Mouse (Mus musculus): ENCODE data around the gene Smarcc1. TPM values are rescaled to one million over a fixed set of nuclear protein-coding genes. Genes with fewer than 3 reads are reported as not detected.
A peak's percentile ranks its signal among the peaks of the same experiment; 100 is the strongest.

Gene Smarcc1
- total RNA-seq, 2 experiments from 2014 or later: 71.5 to 75.7 TPM

- intact Hi-C loops (cut with DNase I): no loop called here
- DNase-seq (ENCODE audit: low spot score in 2 of 2): no peak
Measured at GRCm38 (mm10) chr9:110224273-110224672, 106.8 kb downstream of the Smarcc1 start.

GRCm38 (mm10) chr9:110226191-110226590, 108.7 kb downstream of the Smarcc1 start:
- intact Hi-C loops (cut with DNase I): no loop called here
- no peak for DNase-seq (ENCODE audit: low spot score in 2 of 2)

- intact Hi-C loops (cut with DNase I): no loop called here
- no peak for DNase-seq (ENCODE audit: low spot score in 2 of 2)
Measured at GRCm38 (mm10) chr9:110228671-110229070, 111.2 kb downstream of the Smarcc1 start.

DNA sequence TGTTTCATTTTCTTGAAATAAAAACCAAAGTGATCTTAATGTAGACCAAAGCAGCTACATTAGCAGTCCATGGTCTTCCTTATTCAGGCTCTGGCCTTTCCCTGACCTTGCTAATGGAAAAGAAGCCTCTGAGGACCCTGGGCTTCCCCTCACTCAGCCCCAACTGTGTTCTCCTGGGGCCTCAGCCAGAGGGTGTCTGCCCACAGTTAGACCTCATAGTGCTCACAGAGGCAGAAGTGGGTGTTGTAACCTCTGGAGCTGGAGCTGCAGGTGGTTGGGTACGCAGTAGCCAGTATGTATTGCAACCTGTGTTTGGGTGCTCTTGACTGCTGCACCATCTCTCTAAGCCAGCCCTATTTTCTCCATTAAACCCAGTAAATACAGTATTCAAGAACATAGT, 111.6 kb downstream of the Smarcc1 start:
- no peak for DNase-seq (ENCODE audit: low spot score in 2 of 2)
- intact Hi-C loops (cut with DNase I): no loop called here

- intact Hi-C loops (cut with DNase I): no loop called here
- peak in 1 of 2 experiments; percentile 68 for DNase-seq (ENCODE audit: low spot score in 2 of 2)
Measured at GRCm38 (mm10) chr9:110229566-110230248, 112.2 kb downstream of the Smarcc1 start.

GRCm38 (mm10) chr9:110230395-110231071, 113.0 kb downstream of the Smarcc1 start:
- intact Hi-C loops (cut with DNase I): no loop called here
- peak in 1 of 2 experiments; percentile 67 for DNase-seq (ENCODE audit: low spot score in 2 of 2)

DNA sequence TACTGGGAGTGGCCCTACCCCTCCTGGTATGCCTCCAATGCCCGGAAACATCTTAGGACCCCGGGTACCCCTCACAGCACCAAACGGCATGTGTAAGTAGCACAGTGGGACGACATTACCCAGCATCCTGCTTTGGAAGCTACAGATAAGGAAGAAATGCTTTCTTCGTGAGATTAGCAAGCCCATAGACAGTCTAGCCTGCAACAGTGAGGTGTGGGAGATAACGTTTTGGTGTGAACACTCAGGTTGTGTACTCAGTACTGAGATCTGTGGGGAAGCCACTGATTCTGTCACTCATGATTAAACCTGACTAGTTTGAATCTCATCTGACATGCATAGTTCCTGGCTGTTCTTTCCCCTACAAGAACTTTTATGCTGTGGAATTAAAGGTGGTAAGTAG, 117.5 kb downstream of the Smarcc1 start:
- intact Hi-C loops (cut with DNase I): no loop called here
- DNase-seq (ENCODE audit: low spot score in 2 of 2): no peak

GRCm38 (mm10) chr9:110243221-110243833, 125.8 kb downstream of the Smarcc1 start, which contains the start of gene Cspg5:
Gene Cspg5, plus strand, starts transcription at chr9:110243783.
- intact Hi-C loops (cut with DNase I): no loop called here
- DNase-seq (ENCODE audit: low spot score in 2 of 2): peak in 1 of 2 experiments; percentile 68

DNA sequence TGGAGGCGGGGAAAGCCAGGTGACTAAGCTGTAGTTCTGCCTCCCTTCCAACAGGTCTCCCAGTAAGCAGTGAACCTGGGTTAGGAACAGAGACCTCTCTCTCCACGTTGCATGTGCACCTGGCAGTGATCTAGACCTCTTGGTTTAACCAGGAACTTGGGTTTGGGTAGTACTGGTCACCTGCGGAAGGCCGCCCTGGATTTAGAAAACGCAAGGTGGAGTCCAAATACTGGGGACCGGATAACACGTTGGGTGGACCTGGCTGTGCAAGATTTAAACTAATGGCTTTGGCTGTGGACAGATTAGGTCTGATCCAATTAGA, 127.0 kb downstream of the Smarcc1 start:
- no peak for DNase-seq (ENCODE audit: low spot score in 2 of 2)
- intact Hi-C loops (cut with DNase I): loop anchor here (2.0 kb wide), 1 partner anchor 38 kb away; no protein-coding TSS in a partner anchor

DNA sequence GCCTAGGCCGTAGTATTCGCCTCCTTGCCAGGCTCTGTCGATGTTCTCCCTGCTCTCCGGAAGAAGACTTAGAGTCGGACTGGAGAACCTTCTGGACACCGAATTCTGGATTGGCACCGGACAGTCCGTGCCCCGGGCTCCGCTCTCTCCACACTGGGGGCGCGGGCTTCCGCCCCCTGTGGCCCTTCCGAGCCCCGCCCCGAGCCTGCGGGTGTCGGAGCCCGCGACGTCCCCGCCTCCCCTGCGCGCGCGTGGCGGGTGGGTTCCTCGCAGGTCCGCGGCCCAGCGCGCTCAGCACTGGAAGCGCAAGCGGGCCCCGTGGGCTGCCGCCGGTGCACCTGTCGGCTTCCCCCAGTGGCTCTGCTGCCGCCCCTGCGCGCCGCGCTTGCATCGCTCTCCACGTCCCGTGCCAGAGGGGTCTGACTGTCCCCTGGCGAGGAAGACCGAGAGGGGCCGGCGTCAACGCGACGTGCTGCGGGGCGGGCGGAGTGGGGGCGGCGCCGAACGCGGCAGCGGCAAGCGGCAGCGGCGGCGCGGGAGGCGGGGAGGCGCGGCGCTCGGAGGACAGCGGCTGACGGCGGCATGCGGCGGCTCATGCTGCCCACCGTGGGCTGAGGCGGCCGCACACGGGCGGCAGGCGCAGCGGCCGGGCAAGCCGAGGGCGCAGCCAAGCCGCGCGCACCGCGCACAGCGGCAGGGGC, 127.5 kb downstream of the Smarcc1 start:
- intact Hi-C loops (cut with DNase I): loop anchor here (2.0 kb wide), 1 partner anchor 38 kb away; no protein-coding TSS in a partner anchor
- DNase-seq (ENCODE audit: low spot score in 2 of 2): peak; percentile 83

GRCm38 (mm10) chr9:110245590-110246320, 128.2 kb downstream of the Smarcc1 start:
- intact Hi-C loops (cut with DNase I): loop anchor here (2.0 kb wide), 1 partner anchor 39 kb away; no protein-coding TSS in a partner anchor
- peak; percentile 58 to 74 for DNase-seq (ENCODE audit: low spot score in 2 of 2)

GRCm38 (mm10) chr9:110246321-110246640, 128.8 kb downstream of the Smarcc1 start:
- no peak for DNase-seq (ENCODE audit: low spot score in 2 of 2)
- intact Hi-C loops (cut with DNase I): no loop called here

- no peak for DNase-seq (ENCODE audit: low spot score in 2 of 2)
- intact Hi-C loops (cut with DNase I): no loop called here
Measured at GRCm38 (mm10) chr9:110247049-110247448, 129.5 kb downstream of the Smarcc1 start.

DNA sequence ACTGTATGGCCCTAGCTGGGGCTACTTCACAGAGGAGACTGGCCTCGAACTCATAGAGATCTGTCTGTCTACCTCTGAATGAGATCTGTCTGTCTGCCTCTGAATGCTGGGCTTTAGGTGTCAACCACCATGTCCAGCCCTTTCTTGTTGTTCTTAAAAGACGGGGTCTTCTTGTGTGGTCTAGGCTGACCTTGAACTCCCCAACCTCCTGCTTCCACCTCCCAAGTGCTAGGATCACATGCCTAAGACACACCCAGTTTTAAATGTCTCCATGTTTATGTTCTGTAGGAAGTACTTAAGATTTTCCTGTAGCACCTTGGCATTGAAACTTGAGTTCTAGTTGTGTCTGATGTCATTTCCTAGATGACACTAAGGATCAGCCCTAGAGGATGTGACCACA, 131.4 kb downstream of the Smarcc1 start:
- DNase-seq (ENCODE audit: low spot score in 2 of 2): no peak
- intact Hi-C loops (cut with DNase I): loop anchor here (2.0 kb wide), 1 partner anchor 48 kb away; no protein-coding TSS in a partner anchor

GRCm38 (mm10) chr9:110249823-110250543, 132.5 kb downstream of the Smarcc1 start:
- DNase-seq (ENCODE audit: low spot score in 2 of 2): peak; percentile 47 to 70
- intact Hi-C loops (cut with DNase I): loop anchor here (2.0 kb wide), 2 partner anchors 37 to 47 kb away; no protein-coding TSS in a partner anchor

- peak in 1 of 2 experiments; percentile 36 for DNase-seq (ENCODE audit: low spot score in 2 of 2)
- intact Hi-C loops (cut with DNase I): loop anchor here (2.0 kb wide), 1 partner anchor 36 kb away; no protein-coding TSS in a partner anchor
Measured at GRCm38 (mm10) chr9:110250776-110251175, 133.3 kb downstream of the Smarcc1 start.

GRCm38 (mm10) chr9:110255407-110256019, 138.0 kb downstream of the Smarcc1 start:
- intact Hi-C loops (cut with DNase I): no loop called here
- no peak for DNase-seq (ENCODE audit: low spot score in 2 of 2)

DNA sequence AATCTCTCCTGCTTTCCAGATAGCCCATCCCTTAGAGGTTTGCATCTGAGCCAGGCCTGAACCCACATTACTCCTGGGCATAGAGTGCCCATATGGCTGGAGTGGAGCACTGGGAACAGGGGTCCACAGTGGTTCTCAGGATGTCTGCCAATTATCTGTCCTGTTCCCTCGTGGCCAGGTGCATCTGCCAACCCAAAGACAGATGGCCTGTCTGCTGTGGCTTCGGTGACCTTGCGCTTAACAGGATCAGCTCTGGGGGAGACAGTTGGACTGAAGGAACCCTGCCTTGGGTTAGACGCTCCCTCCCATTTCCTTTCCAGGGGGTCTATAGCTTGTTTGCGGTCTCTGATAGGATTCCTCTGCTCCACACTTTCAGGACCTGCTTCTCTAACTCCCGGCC, 141.1 kb downstream of the Smarcc1 start:
- DNase-seq (ENCODE audit: low spot score in 2 of 2): no peak
- intact Hi-C loops (cut with DNase I): no loop called here

Measured in left cerebral cortex, postnatal 25 days (tissue).